Mouse (Mus musculus) liver, embryonic 14.5 days (tissue): ENCODE results near the gene BC004004.

Experiments used
- CTCF ChIP-seq: IDR thresholded peaks from 2 replicates; pipeline ENCODE4 v1.5.1; 2016; ENCODE audit warnings: antibody characterized with exemption, low read depth, control low read depth
- EP300 ChIP-seq: IDR thresholded peaks from 2 replicates; pipeline ENCODE4 v1.6.1; 2016; ENCODE audit warnings: antibody characterized with exemption, low read depth

GRCm38 (mm10) chr17:29340406-29341261, 72.0 kb downstream of the BC004004 start:
- TF ChIP-seq CTCF, result no peak
- TF ChIP-seq EP300, result no peak
